Mouse (Mus musculus) left cerebral cortex, postnatal 25 days (tissue): ENCODE results near the gene Gm15091. TPM values are rescaled to one million over a fixed set of nuclear protein-coding genes. Genes with fewer than 3 reads are reported as not detected.
"Not testable (repeated sequence)": the region's sequence is repeated elsewhere in the genome, so short reads cannot be mapped to it uniquely, and the experiment has no call there.

Experiments used
- DNase-seq, 2 experiments: peaks; one replicate each; pipeline ENCODE4 v3.0.0; 2022; ENCODE audit warnings: low spot score in 2 of 2, mixed read lengths in 1 of 2
- intact Hi-C: fragments of 180-260 bp; cut with DNase I; formaldehyde crosslinking; loops from one replicate; pipeline ENCODE4 v1.15.1; 2025
- total RNA-seq, 2 experiments: library from RNA; stranded (reverse); gene quantifications; 2 replicates each; pipeline ENCODE4 v1.2.3; 2021

Gm15091 gene
- not detected for total RNA-seq

- intact Hi-C loops, DNase-seq: not testable (repeated sequence)
Observed at GRCm38 (mm10) chrX:149941355-149941754, at the start of gene Gm15091. TSS of gene Gm15091 (plus strand) at chrX:149941655.

Other genes starting within 250 kb of the Gm15091 start
- gene Gm15097, start 157.2 kb upstream of the Gm15091 start, total RNA-seq, result not detected